Mouse (Mus musculus): ENCODE data around the gene Jam3.

DNA sequence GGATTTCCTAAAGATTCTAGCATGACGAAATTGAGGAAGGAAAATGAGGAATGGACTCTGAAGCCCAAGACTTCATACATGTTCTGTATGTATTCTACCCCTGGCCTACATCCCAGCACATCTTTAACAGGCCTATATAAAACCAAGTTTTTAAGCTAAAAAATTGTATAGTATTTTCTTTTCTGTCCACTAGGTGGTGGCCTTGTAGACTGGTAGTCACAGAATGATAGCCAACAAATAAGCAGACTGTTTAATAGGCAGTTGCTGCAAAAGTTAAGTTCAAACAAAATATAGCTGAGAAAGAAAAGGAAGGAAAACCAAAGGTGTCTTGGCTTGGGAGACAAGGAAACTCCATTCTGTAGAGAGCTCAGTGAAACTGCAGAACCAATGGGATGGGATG is 80.5 kb downstream of the Jam3 start:
- TF ChIP-seq CTCF (IDR thresholded peaks at IDR 0.05; ENCODE audit: borderline replicate concordance, extremely low read depth, insufficient read depth, insufficient read length) (no peak), POLR2A (IDR thresholded peaks at IDR 0.05; ENCODE audit: borderline replicate concordance, extremely low read depth, insufficient read depth, insufficient read length, poor library complexity, severe bottlenecking) (no peak)
